Mouse (Mus musculus): ENCODE data around the gene Ino80. TPM values are rescaled to one million over a fixed set of nuclear protein-coding genes. Genes with fewer than 3 reads are reported as not detected.

Ino80 gene
- polyA plus RNA-seq, 1 experiment from 2014 or later, result 3.6 TPM

DNA sequence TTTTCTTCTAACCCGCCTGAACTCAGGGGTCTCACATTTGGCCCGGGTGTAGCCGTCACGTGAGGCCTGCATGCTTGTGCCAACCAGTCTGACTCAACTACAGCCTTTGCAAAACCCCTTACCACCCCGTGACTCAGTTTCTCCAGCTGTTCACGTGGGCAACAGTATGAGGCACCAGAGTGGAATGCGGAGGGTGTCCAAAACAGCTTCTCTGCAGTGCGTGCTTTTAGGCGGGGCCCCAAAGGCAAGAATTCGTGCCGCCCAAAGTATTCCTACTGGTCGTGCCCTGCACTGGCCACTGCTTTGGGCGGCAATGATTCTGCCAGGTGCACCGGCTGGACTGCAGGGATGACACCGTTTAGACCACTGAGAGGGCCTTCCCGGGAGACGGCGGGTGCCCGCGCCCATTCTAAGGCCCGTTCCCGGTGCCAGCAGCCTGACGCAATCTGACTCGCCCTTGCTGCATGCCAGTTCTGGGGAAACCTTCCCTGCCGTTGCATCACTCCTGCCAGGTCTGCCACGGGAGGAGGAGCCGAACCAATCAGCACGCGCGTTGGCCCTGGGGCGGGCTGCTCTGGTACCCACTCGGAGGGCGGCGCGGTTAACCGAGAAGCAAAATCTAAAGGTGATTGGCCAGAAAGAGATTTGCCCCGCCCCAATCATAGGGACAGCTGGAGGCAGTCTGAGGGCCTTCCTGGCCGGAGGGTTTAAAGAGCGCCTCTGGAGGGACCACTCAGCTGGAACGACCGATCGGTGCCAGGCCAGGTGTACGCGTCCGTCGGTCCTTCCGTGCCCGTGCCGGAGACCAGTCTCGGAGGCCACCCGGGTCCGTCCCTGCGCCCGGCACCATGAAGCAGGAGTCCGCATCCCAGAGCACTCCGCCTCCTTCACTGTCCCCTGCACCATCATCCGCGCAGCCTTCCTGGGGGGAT is 126.7 kb downstream of the Ino80 start, which contains the start of gene Chac1:
TSS of gene Chac1 (plus strand) at position 675 of the 932 bp plus-strand sequence.
- ATAC-seq (replicated peaks; ENCODE audit: insufficient number of reproducible peaks, low FRiP score, low TSS enrichment, low read depth), result peak; percentile 84
- H3K9ac ChIP-seq (replicated peaks; ENCODE audit: low read length), result peak within 1 kb of the TSS; percentile 50

DNA sequence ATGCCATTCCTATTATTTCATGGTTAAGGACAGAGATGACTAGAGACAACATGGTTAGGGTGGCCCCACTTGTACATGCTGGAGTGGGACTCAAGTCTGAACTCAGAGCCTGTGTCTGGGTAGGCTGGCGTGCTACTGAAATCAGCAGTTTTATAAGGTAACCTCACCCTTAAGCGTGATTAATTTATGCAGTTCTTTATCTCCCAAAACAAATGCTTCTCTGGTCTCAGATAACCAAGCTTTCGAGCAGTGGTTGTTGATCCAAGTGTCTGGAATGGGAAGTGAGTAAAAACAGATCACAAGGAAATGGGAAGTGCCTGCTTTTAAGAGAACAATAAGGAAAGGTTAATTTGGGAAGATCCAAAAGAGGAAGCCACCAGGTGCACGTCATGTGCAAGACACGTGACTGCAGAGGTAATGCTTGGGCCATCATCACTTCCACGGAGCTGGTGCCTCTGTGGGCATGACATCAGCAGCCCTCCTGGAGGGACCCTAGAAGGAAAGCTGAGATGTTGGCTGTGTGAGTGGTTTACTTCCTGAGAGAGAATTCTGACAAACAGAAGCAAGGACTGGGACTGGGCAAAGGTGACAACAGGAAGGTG is 132.8 kb downstream of the Ino80 start:
- DNase-seq (ENCODE audit: low spot score) (no peak), ATAC-seq (replicated peaks; ENCODE audit: insufficient number of reproducible peaks, low FRiP score, low TSS enrichment, low read depth) (no peak)
- Histone ChIP-seq H3K36me3 (replicated peaks; ENCODE audit: control insufficient read depth, insufficient read depth, low read depth, low read length) (no peaks in the 10 kb centered on the region), H3K4me1 (ENCODE audit: control insufficient read depth, insufficient read depth, low read length) (no peaks in the 10 kb centered on the region), H3K27me3 (ENCODE audit: control insufficient read depth, insufficient read depth, low read length) (no peaks in the 10 kb centered on the region), H3K4me3 (ENCODE audit: low read depth, low read length) (no peak overlapping the region), H3K4me2 (ENCODE audit: low read depth, low read length) (no peak overlapping the region), H3K9me3 (replicated peaks; ENCODE audit: control insufficient read depth, low read length) (no peaks in the 10 kb centered on the region), H3K9ac (replicated peaks; ENCODE audit: low read length) (no peak overlapping the region), H3K27ac (replicated peaks; ENCODE audit: low read depth, low read length) (no peak overlapping the region)
- WGBS, result 55% methylated on average over 6 of the region's 6 CpGs

More for the DNA sequence above, 126.7 kb downstream of the Ino80 start, which contains the start of gene Chac1:
- Histone ChIP-seq H3K36me3 (replicated peaks; ENCODE audit: control insufficient read depth, insufficient read depth, low read depth, low read length) (no peaks in the 10 kb centered on the region), H3K9me3 (replicated peaks; ENCODE audit: control insufficient read depth, low read length) (no peaks in the 10 kb centered on the region), H3K4me3 (ENCODE audit: low read depth, low read length) (peak within 1 kb of the TSS; percentile 50), H3K4me1 (ENCODE audit: control insufficient read depth, insufficient read depth, low read length) (no peaks in the 10 kb centered on the region), H3K27me3 (ENCODE audit: control insufficient read depth, insufficient read depth, low read length) (peaks cover 10% of the 10 kb centered on the region; the same call in 1 of the 2 replicates), H3K27ac (replicated peaks; ENCODE audit: low read depth, low read length) (no peak within 1 kb of the TSS), H3K4me2 (ENCODE audit: low read depth, low read length) (peak within 1 kb of the TSS; percentile 77)
- DNase-seq (ENCODE audit: low spot score), result peak; percentile 85
- WGBS, result 6% methylated on average over 58 of the region's 58 CpGs

DNA sequence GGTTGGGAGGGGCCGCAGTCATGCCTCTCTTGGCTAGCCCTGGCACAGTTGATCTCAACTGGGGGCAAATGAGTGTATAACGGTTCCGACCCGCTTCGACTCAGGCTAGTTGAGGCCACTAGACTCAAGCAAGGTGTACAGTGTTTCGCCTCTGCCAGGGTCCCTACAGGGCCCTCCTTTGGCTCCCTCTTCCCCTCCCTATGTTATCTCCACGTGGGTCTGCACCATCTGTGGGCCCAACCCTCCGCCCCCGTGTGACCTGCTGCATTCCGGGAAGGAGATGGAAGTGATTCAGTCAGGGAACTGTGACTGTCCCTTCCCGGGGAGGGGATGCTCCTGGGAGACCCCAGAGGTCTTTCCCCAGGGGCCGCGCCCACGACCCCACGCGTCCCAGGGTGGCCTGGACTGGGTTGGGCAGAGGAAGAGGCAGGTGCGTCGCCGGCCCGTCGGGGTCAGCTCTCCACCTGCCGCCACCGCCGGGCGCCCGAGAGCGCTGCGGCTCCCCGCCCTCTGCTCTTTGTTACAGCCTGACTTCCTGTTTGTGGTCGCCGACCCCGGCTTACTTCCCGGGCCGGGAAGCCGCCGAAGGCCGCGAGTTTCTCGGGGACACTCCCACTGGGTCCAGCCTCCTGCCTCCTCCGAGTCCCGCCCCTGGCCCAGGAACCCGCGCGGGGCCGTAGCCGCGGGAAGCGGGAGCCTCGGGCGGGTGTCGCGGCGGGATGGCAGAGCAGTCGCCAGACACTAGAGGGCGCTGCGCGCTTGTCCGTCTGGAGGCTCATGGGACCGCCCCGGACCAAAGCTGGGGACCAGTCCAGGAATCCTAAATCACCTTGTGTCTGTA is 139.8 kb downstream of the Ino80 start:
- peak; percentile 77 for ATAC-seq (replicated peaks; ENCODE audit: insufficient number of reproducible peaks, low FRiP score, low TSS enrichment, low read depth)
- peak overlapping the region; percentile 49 for H3K4me3 ChIP-seq (ENCODE audit: low read depth, low read length)
- no peaks in the 10 kb centered on the region for H3K27me3 ChIP-seq (ENCODE audit: control insufficient read depth, insufficient read depth, low read length)
- H3K9me3 ChIP-seq (replicated peaks; ENCODE audit: control insufficient read depth, low read length), result no peaks in the 10 kb centered on the region
- H3K27ac ChIP-seq (replicated peaks; ENCODE audit: low read depth, low read length), result no peak overlapping the region; the same call in 1 of the 2 replicates
- 9% methylated on average over 52 of the region's 60 CpGs for whole genome bisulfite sequencing
- H3K4me2 ChIP-seq (ENCODE audit: low read depth, low read length), result peak overlapping the region; percentile 87
- peak overlapping the region; percentile 74 for H3K9ac ChIP-seq (replicated peaks; ENCODE audit: low read length)
- H3K4me1 ChIP-seq (ENCODE audit: control insufficient read depth, insufficient read depth, low read length), result peaks cover 3% of the 10 kb centered on the region; the same call in 1 of the 2 replicates
- peak; percentile 92 for DNase-seq (ENCODE audit: low spot score)
- H3K36me3 ChIP-seq (replicated peaks; ENCODE audit: control insufficient read depth, insufficient read depth, low read depth, low read length), result no peaks in the 10 kb centered on the region

DNA sequence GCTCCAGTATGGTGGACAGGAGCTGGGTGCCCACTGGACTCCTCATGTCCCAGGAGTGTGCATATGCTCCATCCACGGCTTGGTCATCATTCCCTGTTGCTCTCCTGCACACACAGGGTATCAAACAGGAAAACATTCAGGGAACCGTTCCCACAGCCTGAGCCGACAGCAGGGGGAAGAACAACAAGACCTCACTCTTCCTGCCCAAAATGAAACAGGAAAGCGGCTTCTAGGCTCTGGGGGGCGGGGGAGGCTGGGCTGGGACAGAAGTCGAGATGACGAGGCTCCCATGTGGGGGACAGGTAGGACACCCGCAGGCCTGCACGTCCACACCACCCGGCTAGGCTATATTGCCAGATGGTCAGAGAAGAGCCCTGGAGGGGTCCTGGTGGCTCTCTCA is 141.0 kb downstream of the Ino80 start:
- Histone ChIP-seq H3K27me3 (ENCODE audit: control insufficient read depth, insufficient read depth, low read length) (no peaks in the 10 kb centered on the region), H3K9me3 (replicated peaks; ENCODE audit: control insufficient read depth, low read length) (no peaks in the 10 kb centered on the region), H3K36me3 (replicated peaks; ENCODE audit: control insufficient read depth, insufficient read depth, low read depth, low read length) (no peaks in the 10 kb centered on the region), H3K4me1 (ENCODE audit: control insufficient read depth, insufficient read depth, low read length) (peaks cover 3% of the 10 kb centered on the region; the same call in 1 of the 2 replicates), H3K4me2 (ENCODE audit: low read depth, low read length) (no peak overlapping the region), H3K4me3 (ENCODE audit: low read depth, low read length) (no peak overlapping the region), H3K9ac (replicated peaks; ENCODE audit: low read length) (no peak overlapping the region), H3K27ac (replicated peaks; ENCODE audit: low read depth, low read length) (no peak overlapping the region)
- no peak for ATAC-seq (replicated peaks; ENCODE audit: insufficient number of reproducible peaks, low FRiP score, low TSS enrichment, low read depth)
- 62% methylated on average over 10 of the region's 10 CpGs for WGBS
- no peak for DNase-seq (ENCODE audit: low spot score)

DNA sequence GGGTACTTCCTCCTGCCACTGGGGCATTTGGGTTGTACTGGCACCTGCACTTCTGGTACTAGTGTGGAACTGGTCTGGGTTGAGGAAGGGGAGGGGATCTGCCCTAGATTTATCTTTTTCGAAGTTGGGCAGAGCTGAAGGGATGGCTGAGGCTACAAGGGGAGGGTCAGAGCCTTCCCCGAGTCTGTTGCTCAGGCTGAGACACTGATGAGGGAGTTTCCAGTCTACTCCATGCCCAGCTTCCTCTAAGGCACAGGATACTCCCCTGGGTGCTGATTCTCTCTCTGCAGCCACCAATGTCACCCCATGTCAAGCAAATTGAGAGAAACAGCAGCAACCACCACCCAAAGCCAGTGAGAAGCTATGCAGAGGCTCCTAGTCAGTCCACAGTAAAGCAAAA is 141.5 kb downstream of the Ino80 start:
- Histone ChIP-seq H3K27ac (replicated peaks; ENCODE audit: low read depth, low read length) (no peak overlapping the region), H3K4me1 (ENCODE audit: control insufficient read depth, insufficient read depth, low read length) (peaks cover 3% of the 10 kb centered on the region; the same call in 1 of the 2 replicates), H3K4me3 (ENCODE audit: low read depth, low read length) (no peak overlapping the region), H3K9me3 (replicated peaks; ENCODE audit: control insufficient read depth, low read length) (no peaks in the 10 kb centered on the region), H3K4me2 (ENCODE audit: low read depth, low read length) (no peak overlapping the region), H3K9ac (replicated peaks; ENCODE audit: low read length) (no peak overlapping the region), H3K36me3 (replicated peaks; ENCODE audit: control insufficient read depth, insufficient read depth, low read depth, low read length) (no peaks in the 10 kb centered on the region), H3K27me3 (ENCODE audit: control insufficient read depth, insufficient read depth, low read length) (peaks cover 2% of the 10 kb centered on the region; the same call in 1 of the 2 replicates)
- ATAC-seq (replicated peaks; ENCODE audit: insufficient number of reproducible peaks, low FRiP score, low TSS enrichment, low read depth) (no peak), DNase-seq (ENCODE audit: low spot score) (no peak)
- 61% methylated on average over 2 of the region's 2 CpGs for WGBS

DNA sequence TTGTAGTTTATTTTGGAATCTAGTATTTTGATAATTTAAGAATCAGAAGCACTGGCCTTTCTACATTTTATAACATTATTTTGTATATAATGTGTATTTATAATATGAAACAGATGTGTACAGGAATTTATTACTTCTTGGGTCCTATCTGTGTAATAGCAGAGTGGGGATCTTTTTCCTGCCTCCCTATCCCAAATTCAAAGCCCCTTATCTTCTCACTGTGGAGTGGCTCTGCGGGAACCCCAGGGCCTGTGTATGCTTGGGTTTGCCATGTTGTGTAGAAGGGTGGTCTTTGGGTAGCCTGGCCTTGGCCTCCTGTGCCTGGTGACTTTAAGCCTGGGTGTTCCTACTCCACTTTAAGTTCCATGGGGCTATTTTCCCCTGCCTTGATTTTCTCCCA is 142.0 kb downstream of the Ino80 start:
- H3K27me3 ChIP-seq (ENCODE audit: control insufficient read depth, insufficient read depth, low read length), result peaks cover 6% of the 10 kb centered on the region; the same call in 1 of the 2 replicates
- peaks cover 3% of the 10 kb centered on the region; the same call in 1 of the 2 replicates for H3K4me1 ChIP-seq (ENCODE audit: control insufficient read depth, insufficient read depth, low read length)
- DNase-seq (ENCODE audit: low spot score), result no peak

DNA sequence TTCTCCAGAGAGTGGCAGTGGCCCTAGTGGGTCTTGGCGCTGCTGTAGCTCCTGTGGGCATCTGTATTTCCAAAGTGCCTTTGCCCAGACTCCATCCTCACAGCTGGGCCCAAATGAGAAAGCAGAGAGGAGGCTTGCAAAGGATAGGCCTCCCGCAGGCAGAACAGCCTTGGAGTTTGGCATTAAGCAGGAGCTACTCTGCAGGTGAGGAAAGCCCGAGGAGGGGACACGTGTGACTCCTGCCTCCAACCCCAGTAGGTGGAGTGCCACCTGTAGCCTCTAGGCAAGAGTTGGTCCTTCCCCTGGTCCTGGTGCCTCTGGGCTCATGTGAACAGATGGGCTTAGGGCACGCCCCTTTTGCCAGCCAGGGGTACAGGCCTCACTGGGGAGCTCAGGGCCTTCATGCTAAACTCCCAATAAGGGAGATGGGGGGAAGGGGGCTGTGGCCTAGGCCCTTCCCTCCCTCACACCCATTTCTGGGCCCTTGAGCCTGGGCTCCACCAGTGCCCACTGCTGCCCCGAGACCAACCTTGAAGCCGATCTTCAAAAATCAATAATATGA is 142.4 kb downstream of the Ino80 start:
- DNase-seq (ENCODE audit: low spot score), result no peak
- H3K4me1 ChIP-seq (ENCODE audit: control insufficient read depth, insufficient read depth, low read length), result peaks cover 3% of the 10 kb centered on the region; the same call in 1 of the 2 replicates
- H3K9me3 ChIP-seq (replicated peaks; ENCODE audit: control insufficient read depth, low read length), result no peaks in the 10 kb centered on the region
- no peak overlapping the region for H3K4me3 ChIP-seq (ENCODE audit: low read depth, low read length)
- ATAC-seq (replicated peaks; ENCODE audit: insufficient number of reproducible peaks, low FRiP score, low TSS enrichment, low read depth), result no peak
- WGBS, result 69% methylated on average over 7 of the region's 7 CpGs
- no peak overlapping the region for H3K27ac ChIP-seq (replicated peaks; ENCODE audit: low read depth, low read length)
- H3K36me3 ChIP-seq (replicated peaks; ENCODE audit: control insufficient read depth, insufficient read depth, low read depth, low read length), result no peaks in the 10 kb centered on the region
- H3K4me2 ChIP-seq (ENCODE audit: low read depth, low read length), result no peak overlapping the region
- H3K9ac ChIP-seq (replicated peaks; ENCODE audit: low read length), result no peak overlapping the region
- H3K27me3 ChIP-seq (ENCODE audit: control insufficient read depth, insufficient read depth, low read length), result peaks cover 9% of the 10 kb centered on the region

More for the DNA sequence above, 142.0 kb downstream of the Ino80 start:
- no peaks in the 10 kb centered on the region for H3K36me3 ChIP-seq (replicated peaks; ENCODE audit: control insufficient read depth, insufficient read depth, low read depth, low read length)
- H3K4me3 ChIP-seq (ENCODE audit: low read depth, low read length), result no peak overlapping the region
- 86% methylated on average over 1 of the region's 1 CpGs for WGBS
- no peak overlapping the region for H3K9ac ChIP-seq (replicated peaks; ENCODE audit: low read length)
- no peaks in the 10 kb centered on the region for H3K9me3 ChIP-seq (replicated peaks; ENCODE audit: control insufficient read depth, low read length)
- no peak overlapping the region for H3K4me2 ChIP-seq (ENCODE audit: low read depth, low read length)
- no peak overlapping the region for H3K27ac ChIP-seq (replicated peaks; ENCODE audit: low read depth, low read length)
- no peak for ATAC-seq (replicated peaks; ENCODE audit: insufficient number of reproducible peaks, low FRiP score, low TSS enrichment, low read depth)
